Mouse (Mus musculus) CH12.LX (cell line): ENCODE data around the gene Tmem231. TPM values are rescaled to one million over a fixed set of nuclear protein-coding genes. Genes with fewer than 3 reads are reported as not detected.

Experiments
- DNase-seq: peaks from one replicate; pipeline ENCODE4 v3.0.0-alpha.2; 2013; ENCODE audit errors: extremely low read depth
- H3K27ac ChIP-seq: 2 replicates; pipeline ENCODE4 v1.5.1; 2012; ENCODE audit warnings: low read depth, mild to moderate bottlenecking, control low read depth, moderate library complexity; ENCODE audit not compliant: insufficient read depth
- H3K27me3 ChIP-seq: replicated peaks from 2 replicates; pipeline ENCODE3; 2012; ENCODE audit warnings: inconsistent platforms
- H3K36me3 ChIP-seq, 2 experiments: replicated peaks in 1 of 2; 2 replicates each; pipeline versions ENCODE3 to v1.6.1; 2012; ENCODE audit warnings: inconsistent platforms in 1 of 2, low read length in 1 of 2, mild to moderate bottlenecking in 1 of 2, mixed read lengths in 1 of 2, moderate library complexity in 1 of 2; ENCODE audit not compliant: control insufficient read depth in 1 of 2, insufficient read depth in 1 of 2
- H3K4me1 ChIP-seq, 2 experiments: 2 replicates each; pipeline ENCODE4 v1.6.1; 2012; ENCODE audit warnings: inconsistent platforms in 1 of 2, moderate library complexity in 1 of 2; ENCODE audit not compliant: insufficient read depth in 2 of 2, control insufficient read depth in 1 of 2
- H3K4me2 ChIP-seq: 2 replicates; pipeline ENCODE4 v1.6.1; 2012; ENCODE audit warnings: low read depth, mild to moderate bottlenecking, control low read depth; ENCODE audit not compliant: poor library complexity, insufficient read depth, severe bottlenecking
- H3K4me3 ChIP-seq, 3 experiments: fragments of 150-350 bp in 1 of 3; sonication (generic) in 1 of 3; replicated peaks in 1 of 3; 2 replicates each; pipeline versions ENCODE3 to v1.5.1; 2011 to 2012; ENCODE audit warnings: low read depth in 2 of 3, low read length in 2 of 3, mild to moderate bottlenecking in 2 of 3, moderate library complexity in 2 of 3, control low read depth in 1 of 3, improper control_type of control experiment in 1 of 3, inconsistent platforms in 1 of 3, mixed read lengths in 1 of 3; ENCODE audit not compliant: poor library complexity in 1 of 3
- H3K79me2 ChIP-seq: replicated peaks from 2 replicates; pipeline ENCODE4 v1.6.1; 2012; ENCODE audit warnings: mild to moderate bottlenecking, moderate library complexity; ENCODE audit not compliant: control insufficient read depth, poor library complexity, insufficient read depth, severe bottlenecking; ENCODE audit errors: extremely low read depth
- H3K9ac ChIP-seq: 2 replicates; pipeline ENCODE4 v1.6.1; 2012; ENCODE audit warnings: low read depth, mild to moderate bottlenecking, control low read depth, moderate library complexity; ENCODE audit not compliant: insufficient read depth
- H3K9me3 ChIP-seq: replicated peaks from 2 replicates; pipeline ENCODE3; 2012; ENCODE audit warnings: low read length, inconsistent platforms, mixed read lengths
- CHD1 ChIP-seq: IDR thresholded peaks from 2 replicates; pipeline ENCODE4 v1.6.1; 2012; ENCODE audit warnings: low read depth, low read length, improper control_type of control experiment, inconsistent platforms
- CHD2 ChIP-seq: IDR thresholded peaks from 2 replicates; pipeline ENCODE4 v1.6.1; 2011; ENCODE audit warnings: low read length, improper control_type of control experiment
- CTCF ChIP-seq, 2 experiments: IDR thresholded peaks in 1 of 2; conservative IDR thresholded peaks in 1 of 2; 2 replicates each; pipeline ENCODE4 v1.5.1; 2011 to 2012; ENCODE audit warnings: low read depth in 2 of 2, low read length in 2 of 2, improper control_type of control experiment in 1 of 2, inconsistent platforms in 1 of 2, mild to moderate bottlenecking in 1 of 2, moderate library complexity in 1 of 2
- ETS1 ChIP-seq: conservative IDR thresholded peaks from 2 replicates; pipeline ENCODE4 v1.6.1; 2012; ENCODE audit warnings: low read depth, mild to moderate bottlenecking, inconsistent platforms, low read length, improper control_type of control experiment, moderate library complexity
- HCFC1 ChIP-seq: IDR thresholded peaks from 2 replicates; pipeline ENCODE4 v1.6.1; 2012; ENCODE audit warnings: low read depth, mild to moderate bottlenecking, inconsistent platforms, low read length, improper control_type of control experiment
- JUN ChIP-seq: IDR thresholded peaks from 2 replicates; pipeline ENCODE4 v1.6.1; 2011; ENCODE audit warnings: low read depth, mild to moderate bottlenecking, low read length, improper control_type of control experiment, moderate library complexity; ENCODE audit not compliant: insufficient read depth
- JUND ChIP-seq: conservative IDR thresholded peaks from 2 replicates; pipeline ENCODE4 v1.6.1; 2011; ENCODE audit warnings: low read depth, low read length, improper control_type of control experiment
- MAZ ChIP-seq: IDR thresholded peaks from 2 replicates; pipeline ENCODE4 v1.6.1; 2012; ENCODE audit warnings: low read depth, mild to moderate bottlenecking, inconsistent platforms, low read length, improper control_type of control experiment, moderate library complexity
- MYC ChIP-seq: IDR thresholded peaks from 2 replicates; pipeline ENCODE4 v1.6.1; 2011; ENCODE audit warnings: low read depth, mild to moderate bottlenecking, improper control_type of control experiment, low read length
- POLR2A ChIP-seq: IDR thresholded peaks from 2 replicates; pipeline ENCODE4 v1.6.1; 2011; ENCODE audit warnings: low read depth, mild to moderate bottlenecking, improper control_type of control experiment, low read length
- POLR2AphosphoS2 ChIP-seq: IDR thresholded peaks from 2 replicates; pipeline ENCODE4 v1.6.1; 2011; ENCODE audit warnings: low read depth, low read length, improper control_type of control experiment
- RAD21 ChIP-seq: IDR thresholded peaks from 2 replicates; pipeline ENCODE4 v1.6.1; 2011; ENCODE audit warnings: low read depth, mild to moderate bottlenecking, low read length, improper control_type of control experiment, moderate library complexity
- RCOR1 ChIP-seq: conservative IDR thresholded peaks from 2 replicates; pipeline ENCODE4 v1.6.1; 2012; ENCODE audit warnings: low read depth, mild to moderate bottlenecking, inconsistent platforms, low read length, improper control_type of control experiment
- SIN3A ChIP-seq: IDR thresholded peaks from 2 replicates; pipeline ENCODE4 v1.6.1; 2012; ENCODE audit warnings: low read length, improper control_type of control experiment, inconsistent platforms
- USF1 ChIP-seq: IDR thresholded peaks from 2 replicates; pipeline ENCODE4 v1.6.1; 2014; ENCODE audit warnings: low read depth, mild to moderate bottlenecking, inconsistent platforms, low read length, improper control_type of control experiment
- ZC3H11A ChIP-seq: IDR thresholded peaks from 2 replicates; pipeline ENCODE4 v1.6.1; 2012; ENCODE audit warnings: low read depth, mild to moderate bottlenecking, inconsistent platforms, low read length, improper control_type of control experiment
- dilution Hi-C: fragments of 300-500 bp; cut with MboI; formaldehyde crosslinking; loops from 2 replicates; pipeline ENCODE4 v1.14.3; 2020; ENCODE audit warnings: low sequenced_read_pairs; ENCODE audit not compliant: extremely low pct_unique_long_range_greater_than_20kb, extremely low pct_ligation_motif_present
- in situ Hi-C: fragments of 300-500 bp; cut with MboI; formaldehyde crosslinking; loops from 3 replicates; pipeline ENCODE4 v1.14.3; 2019; ENCODE audit warnings: low sequenced_read_pairs, low pct_ligation_motif_present, low pct_unique_long_range_greater_than_20kb, mixed read lengths
- polyA plus RNA-seq: library from polyadenylated mRNA; unstranded; fragments of >175 nt; gene quantifications from 2 replicates; pipeline ENCODE4 v1.2.1, GENCODE M21; 2012; ENCODE audit warnings: low read depth; ENCODE audit not compliant: insufficient read length
- total RNA-seq, 2 experiments: library from RNA; depleted of rRNA; stranded (reverse); fragments of 300-350 nt in 1 of 2; fragments of >200 nt in 1 of 2; gene quantifications; 2 replicates each; pipeline ENCODE4 v1.2.3; 2012 to 2014

Tmem231 gene
- total and polyA plus RNA-seq, 3 experiments, result 3.5 to 4.3 (median 3.6) TPM

DNA sequence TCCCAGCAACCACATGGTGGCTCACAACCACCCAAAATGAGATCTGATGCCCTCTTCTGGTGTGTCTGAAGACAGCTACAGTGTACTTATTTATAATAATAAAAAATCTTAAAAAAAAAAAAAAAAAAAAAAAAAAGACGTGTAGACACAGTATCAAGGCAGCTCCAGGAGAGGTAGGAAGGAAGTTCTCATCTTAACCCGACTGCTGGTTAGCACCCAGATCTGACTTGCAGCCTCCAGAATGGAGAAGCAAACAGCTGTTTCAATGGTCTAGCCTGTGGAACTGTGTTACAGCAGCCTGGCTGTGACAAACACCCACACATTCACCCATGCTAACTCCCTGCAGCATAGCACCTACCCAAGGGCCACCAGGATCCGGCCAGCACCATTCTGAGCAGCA, 63.3 kb downstream of the Tmem231 start:
- in situ Hi-C loops, result loop anchor here (10.0 kb wide), 1 partner anchor 124 kb away; the partner anchor contains the start of gene Adat1
- Histone ChIP-seq H3K36me3 (peaks cover 0 to 21% of the 10 kb centered on the region in 2 experiments), H3K79me2 (no peaks in the 10 kb centered on the region), H3K4me2 (no peak overlapping the region), H3K9me3 (no peaks in the 10 kb centered on the region), H3K27ac (no peak overlapping the region), H3K9ac (no peak overlapping the region), H3K4me3 (no peak overlapping the region), H3K27me3 (no peaks in the 10 kb centered on the region), H3K4me1 (peaks cover 4 to 6% of the 10 kb centered on the region in 2 experiments; a peak in 3 of 4 replicates)
- no peak for DNase-seq
- no peak for TF ChIP-seq POLR2AphosphoS2
- dilution Hi-C loops, result no loop called here

DNA sequence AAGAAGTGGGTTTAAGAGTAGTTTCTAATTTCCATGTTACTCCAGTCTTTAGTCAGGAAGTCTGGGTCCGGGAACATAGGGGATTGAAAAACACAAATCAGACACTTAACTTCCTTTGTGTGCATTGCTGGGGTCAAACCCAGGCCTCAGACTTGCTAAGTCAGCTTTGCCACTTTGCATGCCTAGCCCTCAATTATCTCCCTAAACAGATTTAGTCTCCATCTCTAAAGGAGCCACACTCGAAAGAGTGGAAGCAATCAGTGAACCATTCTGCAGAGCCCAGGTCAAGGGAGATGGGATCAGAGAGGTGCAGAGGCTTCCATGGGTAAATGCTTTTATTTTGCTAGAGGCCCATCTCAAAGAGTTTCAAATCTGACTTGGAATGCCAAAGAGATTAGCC, 65.0 kb downstream of the Tmem231 start:
- H3K9ac ChIP-seq, result no peak overlapping the region

DNA sequence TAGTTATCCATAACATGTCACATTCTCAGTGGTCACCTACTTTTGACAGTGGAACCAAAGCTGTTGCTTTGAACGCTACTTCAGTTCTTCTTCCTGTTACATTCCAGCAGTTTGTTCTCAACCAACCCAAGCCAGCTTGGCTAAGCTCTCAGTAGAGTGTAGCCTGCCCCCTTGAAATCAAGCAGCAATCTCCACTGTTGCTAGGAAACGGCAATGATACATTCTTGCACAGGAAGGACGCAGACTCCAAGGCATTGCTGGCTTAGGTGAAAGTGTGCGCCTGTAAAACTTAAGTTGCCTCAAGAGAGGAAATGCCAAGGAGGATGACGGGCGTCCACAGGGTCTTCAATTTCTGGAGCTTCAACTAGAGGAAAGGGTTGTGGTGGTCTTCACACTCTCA, 67.8 kb downstream of the Tmem231 start:
- dilution Hi-C loops, result no loop called here
- Histone ChIP-seq H3K4me1 (peaks cover 0 to 4% of the 10 kb centered on the region in 2 experiments; a peak in 1 of 4 replicates), H3K4me2 (no peak overlapping the region), H3K36me3 (peaks cover 0 to 18% of the 10 kb centered on the region in 2 experiments)
- in situ Hi-C loops, result no loop called here
- TF ChIP-seq MYC (no peak), MAZ (no peak)
- TF ChIP-seq, all 38 proteins: peak for 0
- Histone ChIP-seq H3K27ac (no peak overlapping the region), H3K4me3 (no peak overlapping the region), H3K79me2 (no peaks in the 10 kb centered on the region), H3K9ac (no peak overlapping the region), H3K27me3 (no peaks in the 10 kb centered on the region), H3K9me3 (no peaks in the 10 kb centered on the region)
- DNase-seq, result no peak

More for the DNA sequence above, 65.0 kb downstream of the Tmem231 start:
- Histone ChIP-seq H3K9me3 (no peaks in the 10 kb centered on the region), H3K4me2 (no peak overlapping the region), H3K79me2 (no peaks in the 10 kb centered on the region), H3K36me3 (peaks cover 0 to 21% of the 10 kb centered on the region in 2 experiments), H3K27ac (no peak overlapping the region), H3K27me3 (no peaks in the 10 kb centered on the region), H3K4me1 (peaks cover 0 to 4% of the 10 kb centered on the region in 2 experiments; a peak in 1 of 4 replicates), H3K4me3 (no peak overlapping the region)
- TF ChIP-seq CHD2 (no peak), JUND (no peak), RCOR1 (no peak), CHD1 (no peak), MYC (no peak), RAD21 (no peak), CTCF (conservative IDR thresholded peaks at IDR 0.05 in 1 of 2, IDR thresholded peaks at IDR 0.05 in 1 of 2; ENCODE audit: low read depth in 2 of 2, low read length in 2 of 2) (no peak), ETS1 (no peak), USF1 (no peak), SIN3A (no peak), POLR2A (no peak), HCFC1 (no peak), ZC3H11A (no peak), JUN (no peak)
- no peak for DNase-seq
- dilution Hi-C loops, result no loop called here
- in situ Hi-C loops, result no loop called here
